Mouse (Mus musculus) midbrain, embryonic 14.5 days (tissue): ENCODE measurements around the gene Prg2. TPM values are rescaled to one million over a fixed set of nuclear protein-coding genes. Genes with fewer than 3 reads are reported as not detected.
A peak's percentile ranks its signal among the peaks of the same experiment; 100 is the strongest.

Experiments
- ATAC-seq: fragments of 200-750 bp; cut with Nextera tagmentation; 2 replicates; pipeline ENCODE4 v1.8.0; 2017; ENCODE audit warnings: moderate number of reproducible peaks, moderate library complexity; ENCODE audit not compliant: low FRiP score, low TSS enrichment
- DNase-seq: peaks from one replicate; pipeline ENCODE4 v3.0.0-alpha.2; 2015
- H3K27ac ChIP-seq: fragments of 300-500 bp; sonication (generic); replicated peaks from 2 replicates; pipeline ENCODE4 v1.5.1; 2014; ENCODE audit warnings: mild to moderate bottlenecking, low read depth, low read length, moderate library complexity
- H3K27me3 ChIP-seq: fragments of 300-500 bp; sonication (generic); 2 replicates; pipeline ENCODE4 v1.6.1; 2014; ENCODE audit warnings: low read length, control low read depth, mixed read lengths; ENCODE audit not compliant: control insufficient read depth, insufficient read depth
- H3K36me3 ChIP-seq: fragments of 300-500 bp; sonication (generic); 2 replicates; pipeline ENCODE4 v1.6.1; 2014; ENCODE audit warnings: low read length, control low read depth; ENCODE audit not compliant: control insufficient read depth, insufficient read depth
- H3K4me1 ChIP-seq: fragments of 300-500 bp; sonication (generic); 2 replicates; pipeline ENCODE4 v1.6.1; 2014; ENCODE audit warnings: mild to moderate bottlenecking, antibody characterized with exemption, low read length, control low read depth; ENCODE audit not compliant: control insufficient read depth, insufficient read depth
- H3K4me2 ChIP-seq: fragments of 300-500 bp; sonication (generic); 2 replicates; pipeline ENCODE4 v1.6.1; 2014; ENCODE audit warnings: mild to moderate bottlenecking, low read length, moderate library complexity
- H3K4me3 ChIP-seq: fragments of 300-500 bp; sonication (generic); replicated peaks from 2 replicates; pipeline ENCODE4 v1.5.1; 2014; ENCODE audit warnings: low read depth, low read length
- H3K9ac ChIP-seq: fragments of 300-500 bp; sonication (generic); replicated peaks from 2 replicates; pipeline ENCODE4 v1.6.1; 2014; ENCODE audit warnings: mild to moderate bottlenecking, low read length, moderate library complexity
- H3K9me3 ChIP-seq: fragments of 300-500 bp; sonication (generic); 2 replicates; pipeline ENCODE4 v1.6.1; 2016; ENCODE audit warnings: low read length, control low read depth, mixed read lengths; ENCODE audit not compliant: control insufficient read depth
- WGBS: fragments of 180-500 bp; shearing (Covaris S2); extraction: QIAGEN DNeasy Blood & Tissue Kit; methylation state at CpG from one replicate; pipeline ENCODE4 v1.1.7; 2014; 5-methylcytosine and 5-hydroxymethylcytosine counted together
- polyA plus RNA-seq: library from polyadenylated mRNA; unstranded; fragments of >200 nt; fragmentation: Nextera tagmentation; extraction: Ambion mirVana; gene quantifications from 2 replicates; pipeline ENCODE4 v1.2.1, GENCODE M21; 2014

The Prg2 gene
- polyA plus RNA-seq, 1 experiment from 2014 or later = not detected

GRCm38 (mm10) chr2:85009212-85009611, 29.0 kb downstream of the Prg2 start:
- DNase-seq (no peak), ATAC-seq (no peak)
- Histone ChIP-seq H3K4me2 (no peak overlapping the region), H3K4me1 (no peaks in the 10 kb centered on the region), H3K36me3 (no peaks in the 10 kb centered on the region), H3K4me3 (no peak overlapping the region), H3K27ac (no peak overlapping the region), H3K27me3 (no peaks in the 10 kb centered on the region), H3K9me3 (no peaks in the 10 kb centered on the region), H3K9ac (no peak overlapping the region)
- 85% methylated on average over 2 of the region's 2 CpGs for WGBS

- Histone ChIP-seq H3K27me3 (no peaks in the 10 kb centered on the region), H3K9me3 (no peaks in the 10 kb centered on the region), H3K36me3 (no peaks in the 10 kb centered on the region), H3K9ac (no peak overlapping the region), H3K4me3 (no peak overlapping the region), H3K27ac (no peak overlapping the region), H3K4me1 (no peaks in the 10 kb centered on the region), H3K4me2 (no peak overlapping the region)
- ATAC-seq (no peak), DNase-seq (no peak)
- 82% methylated on average over 9 of the region's 9 CpGs for whole genome bisulfite sequencing
Observed at GRCm38 (mm10) chr2:85011906-85012604, 31.8 kb downstream of the Prg2 start.

GRCm38 (mm10) chr2:85012679-85013078, 32.4 kb downstream of the Prg2 start:
- H3K9ac ChIP-seq = no peak overlapping the region
- no peak for ATAC-seq
- H3K4me2 ChIP-seq = no peak overlapping the region
- WGBS = 88% methylated on average over 14 of the region's 14 CpGs
- no peaks in the 10 kb centered on the region for H3K27me3 ChIP-seq
- no peaks in the 10 kb centered on the region for H3K36me3 ChIP-seq
- H3K4me3 ChIP-seq = no peak overlapping the region
- no peak overlapping the region for H3K27ac ChIP-seq
- no peaks in the 10 kb centered on the region for H3K4me1 ChIP-seq
- no peaks in the 10 kb centered on the region for H3K9me3 ChIP-seq
- no peak for DNase-seq

GRCm38 (mm10) chr2:85013826-85014587, 33.7 kb downstream of the Prg2 start:
- WGBS = 83% methylated on average over 5 of the region's 5 CpGs
- Histone ChIP-seq H3K36me3 (no peaks in the 10 kb centered on the region), H3K27me3 (no peaks in the 10 kb centered on the region), H3K9me3 (no peaks in the 10 kb centered on the region), H3K4me2 (no peak overlapping the region), H3K9ac (no peak overlapping the region), H3K4me1 (no peaks in the 10 kb centered on the region), H3K4me3 (no peak overlapping the region), H3K27ac (no peak overlapping the region)
- no peak for DNase-seq
- no peak for ATAC-seq

GRCm38 (mm10) chr2:85014588-85014982, 34.3 kb downstream of the Prg2 start:
- Histone ChIP-seq H3K4me1 (no peaks in the 10 kb centered on the region), H3K27me3 (no peaks in the 10 kb centered on the region), H3K4me2 (no peak overlapping the region), H3K36me3 (no peaks in the 10 kb centered on the region), H3K9ac (no peak overlapping the region), H3K4me3 (no peak overlapping the region), H3K9me3 (no peaks in the 10 kb centered on the region), H3K27ac (no peak overlapping the region)
- 82% methylated on average over 3 of the region's 3 CpGs for WGBS
- DNase-seq (no peak), ATAC-seq (no peak)

GRCm38 (mm10) chr2:85022043-85022442, 41.8 kb downstream of the Prg2 start:
- peak; percentile 58 for DNase-seq
- Histone ChIP-seq H3K9me3 (no peaks in the 10 kb centered on the region), H3K4me1 (no peaks in the 10 kb centered on the region), H3K4me3 (no peak overlapping the region), H3K27me3 (no peaks in the 10 kb centered on the region), H3K9ac (no peak overlapping the region), H3K4me2 (no peak overlapping the region), H3K36me3 (no peaks in the 10 kb centered on the region), H3K27ac (no peak overlapping the region)
- 24% methylated on average over 4 of the region's 4 CpGs for WGBS
- ATAC-seq = no peak

GRCm38 (mm10) chr2:85026178-85026577, 45.9 kb downstream of the Prg2 start:
- no peaks in the 10 kb centered on the region for H3K27me3 ChIP-seq

GRCm38 (mm10) chr2:85027281-85027680, 47.0 kb downstream of the Prg2 start:
- 77% methylated on average over 5 of the region's 5 CpGs for WGBS
- H3K27ac ChIP-seq = no peak overlapping the region
- no peaks in the 10 kb centered on the region for H3K4me1 ChIP-seq
- ATAC-seq (no peak), DNase-seq (no peak)
- H3K36me3 ChIP-seq = no peaks in the 10 kb centered on the region
- no peaks in the 10 kb centered on the region for H3K9me3 ChIP-seq
- H3K27me3 ChIP-seq = no peaks in the 10 kb centered on the region
- H3K4me2 ChIP-seq = no peak overlapping the region
- H3K9ac ChIP-seq = no peak overlapping the region
- H3K4me3 ChIP-seq = no peak overlapping the region

More at GRCm38 (mm10) chr2:85026178-85026577, 45.9 kb downstream of the Prg2 start:
- Histone ChIP-seq H3K4me3 (no peak overlapping the region), H3K27ac (no peak overlapping the region), H3K4me1 (no peaks in the 10 kb centered on the region), H3K9ac (no peak overlapping the region), H3K4me2 (no peak overlapping the region), H3K36me3 (no peaks in the 10 kb centered on the region), H3K9me3 (no peaks in the 10 kb centered on the region)
- 86% methylated on average over 3 of the region's 3 CpGs for WGBS
- DNase-seq = no peak
- ATAC-seq = no peak

GRCm38 (mm10) chr2:85029897-85030296, 49.6 kb downstream of the Prg2 start:
- Histone ChIP-seq H3K9ac (no peak overlapping the region), H3K9me3 (no peaks in the 10 kb centered on the region), H3K27ac (no peak overlapping the region), H3K4me3 (no peak overlapping the region), H3K27me3 (no peaks in the 10 kb centered on the region), H3K36me3 (no peaks in the 10 kb centered on the region), H3K4me1 (no peaks in the 10 kb centered on the region), H3K4me2 (no peak overlapping the region)
- DNase-seq = no peak
- WGBS = 64% methylated on average over 6 of the region's 6 CpGs
- no peak for ATAC-seq
